Mouse (Mus musculus) urinary bladder, adult 18-20 months (tissue): ENCODE data around the gene Fgfr4.

Experiments used
- DNase-seq, 2 experiments: peaks; one replicate each; pipeline ENCODE4 v3.0.0; 2022; ENCODE audit warnings: low spot score in 2 of 2, mixed read lengths in 2 of 2

The Fgfr4 gene

GRCm38 (mm10) chr13:55152621-55153415 is at the start of gene Fgfr4:
Gene Fgfr4, plus strand, starts transcription at chr13:55152640.
- peak in 1 of 2 experiments; percentile 27 for DNase-seq

DNA sequence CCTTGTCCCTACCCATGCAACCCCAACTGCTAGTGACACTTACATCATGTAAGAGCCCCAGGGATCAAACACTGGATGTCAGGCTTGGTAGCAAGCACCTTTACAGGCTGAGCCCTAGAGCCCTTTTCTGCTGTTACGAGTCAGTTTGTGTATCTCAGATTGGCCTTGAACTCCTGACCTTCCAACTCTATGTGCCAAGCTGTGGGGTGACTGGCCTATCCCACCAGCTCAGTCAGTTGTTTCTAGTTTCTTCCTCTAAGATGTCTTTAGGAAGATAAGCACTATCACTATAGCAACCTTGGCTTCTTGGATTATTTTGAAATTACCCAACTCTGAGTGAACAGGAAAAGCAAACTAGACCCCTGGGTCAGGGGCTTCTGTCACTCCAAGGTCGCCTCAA is 49.1 kb upstream of the Fgfr4 start:
- no peak for DNase-seq

DNA sequence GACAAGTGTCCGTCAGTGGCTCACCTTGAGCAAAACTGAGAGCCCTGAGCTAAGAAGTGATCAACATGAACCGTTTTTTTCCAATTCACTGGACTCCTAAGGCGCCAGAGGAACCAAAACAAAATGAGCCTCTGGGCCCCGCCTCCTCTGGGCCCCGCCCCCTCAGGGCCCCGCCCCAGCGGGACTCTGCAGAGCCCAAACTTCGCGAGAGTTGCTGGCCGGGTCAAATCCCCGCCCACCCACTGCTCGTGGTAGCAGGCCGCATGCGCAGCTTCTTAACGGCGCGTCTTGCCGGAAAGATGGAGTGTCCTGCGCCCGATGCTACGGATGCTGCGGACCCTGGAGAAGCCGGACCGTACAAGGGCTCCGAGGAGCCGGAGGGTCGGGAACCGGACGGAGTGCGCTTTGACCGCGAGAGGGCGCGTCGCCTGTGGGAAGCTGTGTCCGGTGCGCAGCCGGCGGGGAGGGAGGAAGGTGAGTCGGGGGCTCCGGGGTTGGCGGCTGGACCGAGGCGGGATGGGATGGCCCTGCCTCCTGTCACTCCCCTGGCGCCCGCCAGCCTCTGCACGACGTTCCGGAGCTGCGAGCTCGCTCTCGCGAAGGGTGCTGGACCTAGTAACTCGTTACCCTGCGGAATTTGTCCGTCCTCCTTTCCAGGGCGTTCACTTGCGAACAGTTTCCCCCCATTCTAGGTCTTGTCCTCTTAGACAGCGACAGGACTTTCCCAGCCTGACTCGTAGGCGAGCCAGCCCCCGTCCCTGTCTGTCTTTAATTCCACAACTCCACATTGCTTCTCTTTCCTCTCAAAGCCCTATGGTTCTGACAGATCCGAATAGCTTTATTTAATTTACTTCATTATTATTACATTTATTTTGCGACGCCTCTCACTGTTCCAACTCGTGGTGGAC is 47.1 kb upstream of the Fgfr4 start, which contains the start of gene Zfp346:
Gene Zfp346, plus strand, starts transcription at position 267 of the 908 bp plus-strand sequence.
- peak; percentile 95 to 98 for DNase-seq

- DNase-seq = no peak
Observed at GRCm38 (mm10) chr13:55105953-55106691, 46.3 kb upstream of the Fgfr4 start.

GRCm38 (mm10) chr13:55107116-55107515 is 45.3 kb upstream of the Fgfr4 start:
- no peak for DNase-seq

DNA sequence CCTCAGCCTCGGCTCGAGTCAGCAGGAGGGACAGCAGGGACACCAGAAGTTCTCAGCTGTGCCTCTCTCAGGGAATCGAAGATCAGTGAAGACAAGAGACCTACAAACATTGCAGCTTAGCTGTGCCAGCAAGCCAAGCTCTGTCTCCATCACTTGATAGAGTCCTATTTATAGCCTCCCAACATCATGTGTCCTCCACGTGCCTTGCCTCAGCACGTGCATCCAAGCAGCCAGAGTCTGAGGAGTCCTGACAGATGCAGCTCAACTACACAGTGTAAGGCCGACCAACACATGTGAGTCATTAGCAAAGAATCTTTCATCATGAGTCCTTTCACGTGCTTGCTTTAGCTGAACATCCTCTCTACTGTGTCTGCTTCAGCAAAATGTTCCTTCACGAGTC is 44.7 kb upstream of the Fgfr4 start:
- no peak for DNase-seq

GRCm38 (mm10) chr13:55114375-55114774 is 38.1 kb upstream of the Fgfr4 start:
- no peak for DNase-seq

- DNase-seq = no peak
Observed at GRCm38 (mm10) chr13:55124903-55125302, 27.5 kb upstream of the Fgfr4 start.

DNA sequence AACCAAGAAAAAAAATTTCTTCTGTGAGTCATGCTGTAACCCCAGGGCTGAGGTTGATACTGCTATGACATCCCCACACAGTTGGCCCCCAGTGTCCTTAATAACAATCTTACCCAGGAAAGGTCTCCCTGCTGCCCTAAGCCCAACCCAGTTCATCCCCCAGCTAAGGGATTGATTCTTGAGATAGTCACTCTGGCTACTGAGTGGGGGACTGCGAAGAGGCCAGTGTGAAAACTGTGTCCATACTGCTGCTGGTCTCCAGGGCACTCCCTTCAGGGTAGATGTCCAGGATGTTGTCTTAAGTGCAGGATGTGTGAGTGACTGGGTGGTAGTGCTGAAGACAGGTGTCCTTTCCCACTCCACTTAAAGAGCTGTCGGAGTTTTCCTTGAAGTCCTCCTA is 19.0 kb upstream of the Fgfr4 start, which contains the start of gene Gm17617:
Gene Gm17617, minus strand, starts transcription at position 101 of the 400 bp plus-strand sequence.
- no peak for DNase-seq

GRCm38 (mm10) chr13:55135382-55135781 is 17.1 kb upstream of the Fgfr4 start:
- DNase-seq = no peak

DNA sequence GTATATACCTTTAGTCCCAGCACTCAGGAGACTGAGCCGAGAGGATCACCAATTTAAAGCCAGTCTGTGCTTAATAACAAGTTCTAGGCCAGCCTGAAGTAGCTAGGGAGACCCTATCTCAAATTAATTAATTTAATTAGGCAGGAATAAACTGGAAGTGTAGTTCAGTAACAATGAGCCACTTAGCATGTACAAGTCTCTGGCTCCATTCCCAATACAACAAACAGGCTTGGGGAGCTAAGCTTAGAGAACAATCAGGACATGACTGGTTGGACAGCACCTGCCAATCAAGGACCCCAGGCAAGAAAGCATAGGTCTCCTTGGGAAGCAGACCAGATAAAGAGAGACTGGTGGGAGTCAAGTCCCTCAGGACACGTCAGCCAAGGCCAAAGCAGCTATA is 12.2 kb upstream of the Fgfr4 start:
- DNase-seq = no peak

DNA sequence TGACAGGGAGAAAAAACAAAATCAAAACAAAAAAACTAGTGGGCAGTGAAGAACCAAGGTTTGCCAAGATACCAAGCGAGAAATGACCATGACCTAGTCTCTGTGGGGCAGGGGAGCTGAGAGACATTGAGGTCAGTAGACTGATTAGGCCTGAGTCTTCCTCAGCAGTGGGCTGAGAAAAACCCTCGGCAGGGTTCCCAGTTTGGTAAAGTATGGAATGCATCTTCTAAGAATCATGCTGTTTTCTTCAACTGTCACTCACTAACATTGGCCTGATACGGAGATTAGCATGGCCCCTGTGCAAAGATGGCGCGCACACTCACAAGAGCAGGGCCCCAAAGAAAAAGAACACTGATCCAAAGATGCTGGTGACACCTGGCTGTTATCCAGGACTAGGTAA is 1.5 kb downstream of the Fgfr4 start:
- DNase-seq = no peak

DNA sequence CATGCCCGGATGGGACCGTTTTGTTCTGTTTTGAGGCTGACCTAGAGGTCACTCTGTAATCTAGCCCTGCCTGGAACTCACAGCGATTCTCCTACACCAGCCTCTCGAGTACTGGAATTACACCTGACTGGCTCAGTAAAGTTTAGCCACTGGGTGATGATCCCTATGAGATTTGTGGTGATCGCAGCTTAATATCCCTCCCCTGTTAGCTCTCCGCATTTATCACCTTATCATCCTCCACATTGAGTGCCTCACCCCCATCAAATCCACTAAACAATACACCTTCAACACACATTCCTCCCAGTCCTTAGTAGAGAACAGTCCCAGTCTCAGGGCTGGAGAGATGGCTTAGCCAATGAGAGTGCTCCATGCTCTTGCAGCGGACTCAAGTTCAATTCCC is 9.9 kb downstream of the Fgfr4 start:
- DNase-seq = no peak

- no peak for DNase-seq
Observed at GRCm38 (mm10) chr13:55163553-55163952, 11.1 kb downstream of the Fgfr4 start.

DNA sequence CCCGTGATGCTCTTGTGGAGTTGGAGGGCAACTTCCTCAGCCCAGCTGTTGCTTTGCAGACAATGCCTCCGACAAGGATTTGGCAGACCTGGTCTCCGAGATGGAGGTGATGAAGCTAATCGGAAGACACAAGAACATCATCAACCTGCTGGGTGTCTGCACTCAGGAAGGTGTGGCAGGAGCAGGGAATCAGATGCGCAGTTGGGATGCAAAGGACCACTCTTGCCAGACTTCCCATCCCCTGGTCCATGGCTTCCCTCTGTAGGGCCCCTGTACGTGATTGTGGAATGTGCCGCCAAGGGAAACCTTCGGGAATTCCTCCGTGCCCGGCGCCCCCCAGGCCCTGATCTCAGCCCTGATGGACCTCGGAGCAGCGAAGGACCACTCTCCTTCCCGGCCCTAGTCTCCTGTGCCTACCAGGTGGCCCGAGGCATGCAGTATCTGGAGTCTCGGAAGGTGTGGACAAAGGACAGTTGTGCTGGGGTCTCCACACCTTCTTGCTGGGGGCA is 13.4 kb downstream of the Fgfr4 start:
- DNase-seq = no peak

GRCm38 (mm10) chr13:55166806-55167725 is 14.6 kb downstream of the Fgfr4 start:
- no peak for DNase-seq

GRCm38 (mm10) chr13:55167798-55168197 is 15.4 kb downstream of the Fgfr4 start:
- DNase-seq = no peak

- no peak for DNase-seq
Observed at GRCm38 (mm10) chr13:55168255-55168654, 15.8 kb downstream of the Fgfr4 start.

DNA sequence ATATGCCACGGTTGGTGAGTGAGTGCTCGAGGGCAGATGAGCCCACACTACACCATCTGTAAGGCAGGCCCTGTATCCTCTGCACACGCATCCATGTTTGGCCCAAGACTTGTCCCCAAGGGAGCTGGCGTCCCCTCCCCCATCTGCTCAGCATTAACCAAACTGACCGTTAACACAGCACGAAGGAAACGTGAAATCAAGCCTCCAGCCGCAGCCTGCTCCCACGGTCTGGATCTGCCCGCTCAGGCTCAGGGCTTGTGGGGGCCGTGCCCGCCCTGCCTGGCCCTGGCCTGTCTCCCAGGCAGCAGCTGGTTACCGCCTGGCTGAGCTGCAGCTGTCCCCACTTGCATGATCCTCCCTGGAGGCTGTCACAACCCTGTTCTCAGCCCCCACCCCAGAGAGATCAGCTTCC is 16.5 kb downstream of the Fgfr4 start:
- no peak for DNase-seq

GRCm38 (mm10) chr13:55171517-55172335 is 19.3 kb downstream of the Fgfr4 start:
- DNase-seq = no peak
